Mouse (Mus musculus) cerebellum, adult 11 months (tissue): ENCODE measurements around the gene A4gnt.
"Not testable (repeated sequence)": the region's sequence is repeated elsewhere in the genome, so short reads cannot be mapped to it uniquely, and the experiment has no call there.

ENCODE experiments used
- DNase-seq: peaks from one replicate; pipeline ENCODE4 v3.0.0; 2022

A4gnt gene

DNA sequence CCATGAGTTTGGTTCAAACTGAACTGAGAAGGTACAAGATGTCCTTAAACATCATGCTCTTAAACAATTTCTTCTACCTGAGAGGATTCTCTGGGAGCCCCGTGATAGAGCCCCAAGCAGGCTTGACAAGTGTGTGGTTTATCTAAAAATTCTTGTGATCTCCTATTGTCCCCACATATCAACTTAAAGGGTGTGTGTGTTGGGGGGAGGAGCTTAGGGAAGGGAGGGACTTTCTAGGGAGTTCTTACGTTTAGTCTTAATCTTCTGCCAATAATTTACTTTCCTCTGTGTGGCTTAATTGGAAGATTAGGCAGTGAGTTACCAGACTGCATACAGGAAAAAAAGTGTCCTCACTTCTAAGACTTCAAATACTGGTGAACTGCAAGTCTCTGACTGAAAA, at the start of gene A4gnt:
TSS of gene A4gnt (plus strand) at position 301 of the 400 bp plus-strand sequence.
- no peak for DNase-seq

DNA sequence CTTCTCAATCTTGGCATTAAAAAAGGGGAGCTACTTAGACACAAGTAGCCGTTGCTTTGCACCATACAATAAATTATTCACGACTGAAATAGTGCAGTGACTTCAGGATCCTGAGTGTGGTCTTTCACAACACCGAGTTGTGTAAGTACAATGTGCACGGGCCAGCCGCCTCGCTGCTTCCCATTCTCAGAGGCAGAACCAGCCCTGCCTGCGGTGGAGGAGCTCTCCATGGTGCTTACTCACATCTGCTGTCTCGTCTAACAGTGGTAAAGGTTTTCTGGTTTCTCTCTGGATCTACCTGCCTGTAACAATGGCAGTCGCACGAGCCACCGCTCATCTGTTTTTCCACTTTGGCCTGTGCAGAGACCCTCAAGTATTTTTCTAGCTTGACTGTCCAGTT, 48.6 kb upstream of the A4gnt start:
- DNase-seq = no peak

DNA sequence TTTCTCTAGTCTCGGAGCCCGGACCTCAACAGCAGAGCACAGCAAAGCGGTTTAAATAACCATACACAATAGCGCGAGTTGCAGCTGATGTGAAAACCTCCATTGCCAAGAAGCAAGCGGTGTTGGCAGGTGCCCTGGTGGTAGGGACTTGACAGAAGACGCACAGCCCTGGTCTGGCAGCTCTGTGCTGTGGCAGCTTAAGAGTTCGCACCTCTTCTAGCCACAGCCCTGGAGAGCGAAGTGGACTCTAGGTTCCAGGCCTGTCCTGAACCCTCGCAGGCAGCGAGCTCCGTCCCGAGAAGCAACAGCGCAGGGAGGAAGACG, 44.3 kb upstream of the A4gnt start:
- no peak for DNase-seq

DNA sequence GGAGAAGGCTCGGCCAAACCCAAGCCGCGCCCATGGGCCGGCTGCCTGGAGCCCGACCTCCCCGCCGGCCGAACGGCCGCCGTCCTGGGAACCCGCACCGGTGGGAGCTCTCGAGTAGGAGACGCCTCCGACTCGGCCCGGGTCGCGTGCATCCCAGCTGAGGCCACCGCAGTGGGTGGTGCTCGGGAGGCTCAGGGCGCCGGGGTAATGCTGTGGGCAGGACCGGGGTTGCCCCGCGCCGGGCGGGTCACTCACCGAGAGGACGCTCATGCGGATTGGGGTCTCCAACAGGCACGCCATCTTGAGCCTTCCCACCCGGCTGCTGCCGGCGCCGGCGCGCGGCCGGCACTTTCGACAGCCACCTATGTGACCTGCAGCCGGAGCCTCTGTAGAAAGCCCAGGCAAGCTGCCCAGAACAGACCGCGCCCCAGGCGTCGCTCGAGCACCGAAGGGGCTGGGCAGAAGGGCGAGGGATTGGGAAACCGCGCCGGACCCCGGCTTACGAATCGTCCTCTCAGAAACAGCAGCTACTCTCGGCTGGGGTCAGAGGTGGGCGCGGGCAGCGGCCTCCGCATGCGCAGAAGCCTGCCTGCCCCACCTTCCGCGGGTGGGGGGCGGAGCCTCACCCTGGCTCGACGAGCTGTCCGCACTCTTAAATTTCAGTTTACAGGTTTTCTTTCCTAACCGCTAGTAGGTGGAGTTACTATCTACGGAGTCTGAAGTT, 43.8 kb upstream of the A4gnt start, which contains the start of gene Armc8:
TSS of gene Armc8 (minus strand) at position 553 of the 724 bp plus-strand sequence.
- DNase-seq = peak; percentile 91

DNA sequence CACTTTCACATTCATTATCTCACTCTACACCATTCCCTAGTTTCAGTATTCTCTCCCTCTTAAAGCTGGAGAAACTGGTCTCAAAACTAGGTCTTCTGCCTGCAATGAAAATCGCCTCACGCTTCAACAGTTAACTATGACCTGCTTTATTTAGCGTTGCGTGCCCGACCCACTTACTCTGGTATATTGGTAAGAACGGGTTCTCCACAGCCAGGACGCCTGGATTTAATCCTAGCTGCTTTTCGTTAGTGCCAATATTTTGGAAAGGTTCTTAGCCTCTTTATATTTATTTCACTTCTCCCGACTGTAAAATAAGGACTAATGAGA, 43.3 kb upstream of the A4gnt start:
- no peak for DNase-seq

DNA sequence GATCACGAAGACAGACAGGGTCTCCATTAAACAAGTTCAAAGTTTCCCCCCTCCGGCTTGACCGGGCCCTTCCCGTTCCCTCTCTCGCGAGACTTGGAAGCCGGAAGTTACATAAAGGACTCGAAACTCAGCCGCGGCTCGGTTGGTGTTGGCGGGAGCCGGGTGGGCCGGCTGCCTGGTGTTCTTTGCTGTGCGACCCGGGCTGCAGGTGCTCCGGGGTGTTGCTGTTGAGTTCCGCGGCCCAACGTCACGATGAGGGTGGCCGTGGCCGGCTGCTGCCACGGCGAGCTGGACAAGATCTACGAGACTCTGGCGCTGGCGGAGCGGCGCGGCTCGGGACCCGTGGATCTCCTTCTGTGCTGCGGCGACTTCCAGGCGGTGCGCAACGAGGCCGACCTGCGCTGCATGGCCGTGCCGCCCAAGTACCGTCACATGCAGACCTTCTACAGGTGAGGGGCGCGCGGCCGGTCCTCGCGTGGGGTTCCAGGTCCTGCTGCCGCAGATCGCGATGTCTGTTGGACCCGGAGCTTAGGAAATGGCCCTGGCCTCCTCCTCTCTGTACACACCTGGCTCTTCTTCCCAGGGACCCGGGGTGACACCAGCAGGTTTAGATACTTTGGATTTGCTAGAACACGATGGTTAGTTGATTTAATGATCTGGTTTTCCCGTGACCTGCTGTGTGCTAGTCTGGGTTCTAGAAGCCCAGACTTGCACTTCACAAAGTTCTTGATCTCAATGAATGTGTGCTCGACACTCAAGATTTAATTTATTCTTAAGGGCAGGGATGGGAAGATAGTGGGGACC, 36.4 kb upstream of the A4gnt start, which contains the start of gene Dbr1:
TSS of gene Dbr1 (plus strand) at position 123 of the 804 bp plus-strand sequence.
- peak; percentile 90 for DNase-seq

DNA sequence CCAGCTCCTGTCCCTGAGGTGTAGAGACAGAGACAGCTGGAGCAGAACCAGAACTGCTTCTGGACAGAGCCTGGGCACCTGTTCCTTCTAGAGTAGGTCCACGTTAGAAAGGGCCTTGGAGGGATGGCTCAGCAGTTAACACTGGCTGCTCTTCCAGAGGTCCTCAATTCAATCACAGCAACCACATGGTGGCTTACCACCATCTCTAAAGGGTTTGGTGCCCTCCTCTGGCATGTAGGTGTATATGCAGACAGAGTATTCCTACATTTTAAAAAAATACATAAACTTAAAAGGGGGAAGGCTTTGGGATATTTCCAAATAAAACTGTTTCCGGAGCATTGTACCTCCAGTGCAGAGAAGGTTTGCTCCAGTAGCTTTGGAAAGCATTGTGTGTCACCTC, 31.6 kb upstream of the A4gnt start:
- no peak for DNase-seq

DNA sequence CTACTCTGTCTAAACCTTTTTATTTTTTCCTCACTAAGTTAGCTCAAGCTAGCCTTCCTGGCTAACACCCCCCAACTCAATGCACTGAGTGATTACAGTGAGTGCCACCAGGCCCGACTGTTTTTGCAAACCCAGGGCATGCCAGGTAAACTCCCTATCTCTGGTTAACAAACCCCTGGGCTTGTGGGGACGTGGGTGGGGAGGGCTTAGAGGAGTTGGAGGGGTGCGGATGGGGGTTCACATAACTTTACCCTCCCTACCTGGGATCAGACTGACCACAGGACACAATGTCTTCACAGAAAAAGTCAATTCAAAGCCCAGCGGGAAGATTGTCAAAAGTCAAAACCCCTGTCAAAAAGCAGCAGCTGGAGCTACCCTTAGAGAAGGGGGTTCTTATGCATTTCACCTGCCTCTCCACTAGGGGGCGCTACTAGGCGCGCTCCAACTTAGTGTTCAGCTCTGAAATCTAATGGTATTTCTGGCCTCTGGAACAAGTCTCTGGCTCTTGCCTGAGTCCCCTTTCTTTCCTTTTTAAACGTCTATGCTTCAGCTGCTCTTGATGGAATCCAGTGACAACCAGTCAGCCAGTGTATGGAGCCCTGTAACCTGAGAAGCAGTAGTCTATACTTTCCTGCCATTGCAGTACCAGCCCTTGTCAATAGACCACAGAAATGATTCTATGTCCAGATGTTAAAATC, 24.6 kb upstream of the A4gnt start:
- no peak for DNase-seq

DNA sequence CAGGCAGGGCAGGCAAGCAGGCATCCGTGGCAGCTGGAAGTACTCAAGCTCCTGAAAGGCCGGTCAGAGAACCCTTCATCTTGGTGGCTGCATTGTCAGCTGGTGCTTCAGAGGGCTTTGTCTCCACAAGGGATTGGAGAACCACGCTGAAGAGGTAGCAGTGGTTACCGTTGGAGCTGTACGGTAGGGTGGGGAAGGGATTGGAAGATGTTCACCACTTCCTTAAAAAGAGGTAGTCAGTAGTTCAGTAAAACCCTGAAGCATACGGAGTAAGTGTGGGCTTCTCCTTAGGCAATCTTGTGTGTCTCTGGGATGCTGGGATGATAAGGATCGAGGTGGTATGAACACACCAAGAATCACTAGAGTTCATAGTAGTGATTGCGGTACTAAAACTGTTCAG, 21.2 kb upstream of the A4gnt start:
- DNase-seq = no peak

DNA sequence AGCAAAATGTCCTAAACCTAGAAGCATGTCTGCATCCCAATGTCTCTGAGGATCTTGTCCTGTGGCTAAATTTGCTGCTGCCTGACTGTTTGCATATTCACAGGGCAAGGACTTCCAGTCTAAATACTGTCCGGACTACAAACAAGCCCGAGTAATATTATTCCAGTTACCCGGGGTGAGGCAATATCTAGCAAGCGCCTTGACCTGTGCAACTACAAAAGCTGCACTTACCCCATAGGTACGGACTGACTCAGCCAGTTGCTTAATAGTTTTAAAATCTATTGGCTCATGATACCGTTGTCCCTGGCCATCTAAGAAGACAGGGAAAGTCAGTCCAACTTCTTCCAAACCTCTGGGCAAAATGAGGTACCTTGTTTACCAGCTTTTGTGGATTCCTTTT, 13.2 kb upstream of the A4gnt start:
- not testable (repeated sequence) for DNase-seq

DNA sequence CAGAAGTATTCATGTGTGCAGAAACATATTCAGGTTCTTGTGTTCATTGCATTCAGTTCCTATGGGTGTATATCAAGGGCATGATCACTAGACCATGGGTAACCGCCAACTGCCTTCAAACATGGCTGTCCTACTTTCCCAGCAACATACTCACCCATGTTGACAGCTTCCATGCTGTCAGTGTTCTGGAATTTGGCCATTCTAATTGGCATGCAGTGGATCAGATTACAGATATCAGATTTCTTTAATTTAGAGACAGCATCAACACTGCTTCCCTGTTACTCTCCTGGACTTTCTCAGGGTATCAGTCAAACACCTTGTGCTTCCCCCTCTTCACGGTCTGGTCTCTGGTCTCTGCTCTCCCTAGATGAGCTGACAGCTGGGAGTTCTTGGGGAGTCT, 8.7 kb upstream of the A4gnt start:
- no peak for DNase-seq

DNA sequence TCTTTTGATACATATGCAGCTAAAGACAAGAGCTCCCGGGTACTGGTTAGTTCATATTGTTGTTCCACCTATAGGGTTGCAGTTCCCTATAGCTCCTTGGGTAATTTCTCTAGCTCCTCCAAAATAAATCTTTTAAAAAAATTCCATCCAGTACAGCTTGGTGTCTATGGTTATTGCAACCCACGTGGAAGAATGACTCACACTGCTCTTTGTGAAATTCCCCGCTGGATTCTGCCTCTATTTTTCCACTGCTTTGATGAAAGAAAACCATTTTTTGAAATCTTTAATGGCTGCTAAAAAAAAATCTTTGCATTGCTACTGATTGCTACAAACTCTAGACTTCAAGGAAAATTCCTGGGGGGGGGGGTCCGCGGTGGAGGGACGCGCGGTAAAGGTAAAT, 7.4 kb downstream of the A4gnt start:
- no peak for DNase-seq

DNA sequence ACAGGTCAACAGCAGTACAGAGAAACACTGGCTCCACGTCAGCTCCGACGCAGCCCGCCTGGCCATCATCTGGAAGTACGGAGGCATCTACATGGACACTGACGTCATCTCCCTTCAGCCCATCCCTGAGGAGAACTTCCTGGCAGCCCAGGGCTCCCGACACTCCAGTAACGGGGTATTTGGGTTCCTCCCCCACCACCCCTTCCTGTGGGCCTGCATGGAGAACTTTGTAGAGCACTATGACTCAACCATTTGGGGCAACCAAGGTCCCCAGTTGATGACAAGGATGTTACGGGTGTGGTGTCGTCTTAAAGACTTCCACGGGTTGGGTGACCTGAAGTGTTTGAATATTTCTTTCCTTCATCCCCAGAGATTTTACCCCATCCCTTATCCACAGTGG, 7.9 kb downstream of the A4gnt start:
- DNase-seq = no peak

DNA sequence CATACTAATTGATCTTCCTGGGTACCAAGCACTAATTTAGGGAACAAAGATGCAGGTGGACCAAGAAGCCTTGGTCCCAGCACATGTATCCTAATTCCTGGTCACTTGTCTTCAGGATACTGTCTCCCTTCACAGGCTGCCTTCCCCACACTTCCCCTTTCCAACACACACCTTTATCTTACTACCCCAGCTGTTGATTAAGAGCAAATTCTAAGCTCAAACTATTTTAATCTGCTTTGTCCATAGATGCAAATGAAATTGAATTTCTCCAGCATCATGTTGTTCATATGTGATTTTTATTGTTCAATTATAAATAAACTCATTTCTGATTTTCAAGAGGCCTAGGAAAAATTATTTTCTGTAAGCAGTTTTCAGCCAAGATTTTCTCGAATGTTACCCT, 9.7 kb downstream of the A4gnt start:
- no peak for DNase-seq

DNA sequence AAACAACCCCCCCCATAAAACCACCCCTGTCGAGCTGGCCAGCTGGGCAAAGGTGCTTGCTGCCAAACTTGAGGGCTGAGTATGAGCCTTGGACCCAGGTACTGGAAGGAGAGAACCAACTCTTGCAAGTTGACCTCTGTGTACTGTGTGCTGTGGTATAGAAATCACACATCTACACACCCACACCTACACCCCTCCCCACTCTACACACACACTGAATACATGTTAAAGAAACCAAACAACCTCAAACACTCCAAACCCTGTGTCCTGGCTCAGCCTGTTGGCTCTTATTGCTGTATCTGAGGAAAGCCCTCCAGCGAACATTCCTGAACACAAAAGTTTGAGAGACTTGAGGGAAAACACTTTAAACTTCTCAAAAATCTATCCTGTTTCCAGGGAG, 10.7 kb downstream of the A4gnt start:
- DNase-seq = no peak

DNA sequence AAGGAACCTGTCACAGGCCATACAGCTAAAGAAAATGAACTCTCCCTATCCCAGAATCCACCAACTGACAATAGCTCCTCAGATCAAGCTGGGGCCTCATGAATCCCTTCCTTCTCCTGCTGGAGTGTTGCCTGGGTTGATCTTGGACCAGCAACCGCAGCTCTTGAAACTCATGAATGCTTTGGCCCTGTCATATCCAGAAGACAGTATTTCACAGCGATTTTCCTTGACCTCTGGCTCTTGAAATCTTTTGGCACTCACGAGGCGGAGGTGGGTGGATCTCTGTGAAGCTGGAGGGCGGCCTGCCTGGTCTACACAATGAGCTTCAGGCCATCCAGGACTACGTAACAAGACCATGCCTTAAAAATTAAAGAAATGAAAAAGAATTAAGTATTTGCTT, 11.8 kb downstream of the A4gnt start:
- no peak for DNase-seq

DNA sequence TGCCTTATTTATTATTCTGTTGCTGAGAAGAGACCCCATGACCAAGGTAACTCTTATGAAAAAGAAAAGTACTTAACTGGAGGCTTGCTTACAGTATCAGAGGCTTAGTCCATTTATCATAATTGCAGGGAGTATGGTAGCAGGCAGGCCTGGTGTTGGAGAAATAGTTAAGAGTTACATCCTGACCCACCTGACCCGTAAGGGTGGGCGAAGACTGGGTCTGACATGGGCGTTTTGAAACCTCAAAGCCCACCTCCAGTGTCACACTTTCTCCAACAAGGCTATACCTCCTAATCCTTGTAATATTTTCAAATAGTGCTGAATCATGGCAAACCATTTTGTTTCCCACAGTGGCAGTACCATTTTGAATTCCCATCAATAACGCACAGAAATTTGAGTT, 16.3 kb downstream of the A4gnt start:
- no peak for DNase-seq

DNA sequence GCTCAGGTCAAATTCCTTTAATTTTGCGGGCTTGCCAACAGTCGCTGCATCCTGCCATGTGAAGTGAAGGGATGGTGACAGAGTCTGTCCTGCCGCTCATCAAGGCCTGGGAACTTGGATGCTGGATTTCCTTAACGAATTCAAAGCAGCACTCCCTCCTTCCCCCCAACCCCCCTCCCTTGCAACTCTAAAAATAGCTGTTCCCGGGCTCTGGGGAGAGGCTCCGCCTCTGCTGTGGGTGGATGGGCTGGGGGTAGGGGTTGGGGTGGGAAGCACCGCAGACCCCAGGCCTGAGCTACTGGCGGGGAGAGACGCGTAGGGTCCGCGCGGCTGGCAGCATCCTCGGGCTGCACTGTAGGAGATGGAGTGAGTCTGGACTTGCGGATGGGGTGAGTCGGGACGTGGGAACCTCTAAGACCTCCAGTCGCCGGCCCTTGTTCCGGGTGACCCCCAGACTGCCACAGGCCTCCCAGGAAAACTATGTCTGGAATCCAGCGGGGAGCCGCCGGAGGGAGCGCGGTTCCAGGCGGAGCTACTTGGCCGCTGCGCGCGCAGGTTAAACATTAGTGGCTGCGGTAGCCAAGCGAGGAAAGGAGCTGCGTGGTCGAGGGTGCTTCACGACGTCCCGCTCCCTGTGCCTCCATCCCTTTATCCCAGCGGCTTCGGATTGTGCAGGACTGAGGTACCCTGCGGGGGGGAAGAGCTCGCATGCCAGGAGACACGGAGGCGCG, 17.1 kb downstream of the A4gnt start, which contains the start of gene Dzip1l:
TSS of gene Dzip1l (plus strand) at position 216 of the 731 bp plus-strand sequence.
- DNase-seq = peak; percentile 62

DNA sequence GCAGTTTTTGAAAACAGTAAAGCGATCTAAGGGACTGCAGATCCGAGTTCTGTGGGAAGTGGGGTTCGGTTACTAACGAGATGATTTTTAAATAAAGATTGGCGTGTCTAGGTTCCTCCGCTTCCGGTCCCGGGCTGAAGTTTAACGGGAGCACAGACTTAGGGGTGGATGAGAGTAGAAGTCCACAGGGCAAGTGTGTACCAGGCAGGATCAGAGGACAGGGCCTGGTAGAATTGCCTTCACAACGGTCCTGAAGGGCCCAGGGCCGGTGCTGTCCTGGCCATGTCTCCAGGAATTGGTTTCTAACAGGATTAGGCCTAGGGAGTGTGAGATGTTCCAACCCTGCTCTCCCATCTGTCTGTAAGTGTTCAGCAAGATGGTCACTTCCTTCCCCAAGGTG, 17.8 kb downstream of the A4gnt start:
- no peak for DNase-seq

DNA sequence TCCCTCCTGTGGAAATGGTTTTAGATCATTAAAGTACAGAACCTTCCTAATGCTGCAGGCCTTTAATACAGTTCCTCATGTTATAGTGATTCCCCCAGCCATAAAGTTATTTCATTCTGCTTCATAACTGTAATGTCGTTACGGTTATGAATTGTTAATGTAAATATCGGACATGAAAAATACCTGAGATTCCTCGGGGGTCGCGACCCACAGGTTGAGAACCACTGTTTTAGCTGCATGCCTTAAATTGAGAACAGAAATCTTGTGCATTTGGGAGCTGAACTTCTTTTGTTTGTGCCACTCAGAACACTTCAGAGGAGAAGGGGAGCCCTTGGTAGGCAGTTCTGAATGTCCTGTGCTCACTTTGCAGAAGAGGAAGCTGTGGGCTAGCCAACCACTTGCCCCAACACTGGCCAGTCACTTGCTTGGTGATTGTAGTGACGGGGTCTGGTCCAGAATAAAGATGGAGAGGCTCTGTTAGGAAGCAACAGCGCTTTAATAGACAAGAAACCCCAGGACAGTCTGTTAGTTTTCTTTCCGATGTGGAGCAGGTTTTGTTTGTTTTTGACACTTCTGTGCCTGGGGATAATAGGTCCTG, 18.3 kb downstream of the A4gnt start:
- no peak for DNase-seq

DNA sequence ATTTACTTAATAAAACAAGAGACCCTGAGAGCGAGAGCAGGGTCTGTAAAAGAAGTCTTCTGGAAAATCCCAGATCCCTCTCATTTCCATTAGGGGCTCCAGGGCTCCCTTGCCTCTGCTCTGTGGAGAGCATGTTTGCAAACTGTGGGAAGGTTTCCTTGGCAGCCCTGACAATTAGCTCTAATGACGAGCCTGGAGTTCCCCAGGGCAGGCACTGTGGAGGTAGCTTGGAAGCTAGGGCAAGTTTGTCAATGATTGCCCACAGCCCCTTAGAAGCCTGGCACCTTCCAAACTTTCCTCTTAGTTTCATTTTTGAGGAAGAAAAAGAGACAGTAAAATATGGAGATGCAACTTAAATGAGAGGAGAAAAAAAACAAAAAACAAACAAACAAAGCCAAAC, 19.5 kb downstream of the A4gnt start:
- no peak for DNase-seq

DNA sequence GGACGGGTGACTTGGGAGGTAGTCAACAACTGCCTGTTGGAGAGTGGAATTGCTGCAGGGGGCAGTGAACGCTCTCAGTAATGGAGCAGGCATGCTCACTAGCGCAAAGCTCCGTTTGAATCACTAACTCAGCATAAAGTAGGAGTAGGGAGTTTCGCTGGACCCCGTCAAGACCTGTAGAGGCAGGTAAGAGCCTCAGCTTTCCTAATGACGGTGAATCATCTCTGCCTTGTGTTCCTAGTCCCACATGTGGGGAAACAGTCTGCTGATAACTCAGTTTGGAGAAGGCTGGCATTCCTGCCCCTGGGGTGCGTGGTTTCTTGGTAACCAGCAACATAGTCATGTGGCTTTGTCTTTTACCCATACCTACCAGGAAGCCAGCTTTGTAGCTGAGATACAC, 20.0 kb downstream of the A4gnt start:
- DNase-seq = no peak

DNA sequence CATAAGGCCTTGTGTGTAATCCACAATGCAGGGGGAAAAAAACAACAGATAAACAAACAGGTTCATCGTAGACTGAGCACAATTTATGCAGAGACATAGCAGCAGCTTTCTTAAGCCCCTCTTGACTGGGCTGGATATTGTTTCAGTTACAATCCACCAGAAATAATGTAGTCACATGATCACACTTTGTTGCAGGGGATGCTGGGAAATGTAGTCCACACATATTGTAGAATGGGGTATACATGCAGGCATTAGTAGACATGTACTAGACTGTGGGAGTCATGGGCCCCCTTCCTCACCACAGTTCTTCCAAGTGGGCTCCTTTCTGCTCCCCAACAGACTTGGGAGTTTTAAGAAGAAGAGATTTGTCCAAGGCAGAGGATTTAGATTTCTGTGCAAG, 24.5 kb downstream of the A4gnt start:
- DNase-seq = no peak
